Mouse (Mus musculus) kidney, adult 2 months (tissue): ENCODE data around the gene Utrn.

Experiments
- CTCF ChIP-seq: fragments of 200-500 bp; conservative IDR thresholded peaks from 2 replicates; pipeline ENCODE4 v1.5.1; 2011; ENCODE audit warnings: low read depth, mild to moderate bottlenecking, control low read depth, low read length, moderate library complexity, mixed read lengths; ENCODE audit not compliant: insufficient read depth, insufficient read length
- POLR2A ChIP-seq: fragments of 200-500 bp; IDR thresholded peaks from one replicate; pipeline ENCODE4 v1.6.1; 2011; ENCODE audit warnings: low read depth, low read length, control low read depth

GRCm38 (mm10) chr10:12583473-12583872 is 285.7 kb downstream of the Utrn start:
- TF ChIP-seq CTCF (0 out of 2 replicates have a peak, but pooled peaks have one; percentile 19), POLR2A (no peak)
